Mouse (Mus musculus): ENCODE measurements around the gene Calhm1. TPM values are rescaled to one million over a fixed set of nuclear protein-coding genes. Genes with fewer than 3 reads are reported as not detected.

The Calhm1 gene
- polyA plus RNA-seq, 1 experiment from 2014 or later, result not detected

GRCm38 (mm10) chr19:47128164-47128563 lies 15.9 kb downstream of the Calhm1 start:
- H3K27me3 ChIP-seq (ENCODE audit: control insufficient read depth, insufficient read depth, low read depth, low read length), result no peaks in the 10 kb centered on the region
- H3K9me3 ChIP-seq (replicated peaks; ENCODE audit: control insufficient read depth, low read length), result no peaks in the 10 kb centered on the region
- H3K4me3 ChIP-seq (ENCODE audit: low read depth, low read length), result no peak overlapping the region
- WGBS (ENCODE audit: insufficient replicate concordance), result 80% methylated on average over 10 of the region's 10 CpGs
- no peak overlapping the region for H3K9ac ChIP-seq (ENCODE audit: low read depth, low read length)
- no peak overlapping the region for H3K4me2 ChIP-seq (ENCODE audit: low read depth, low read length)
- peaks cover 24% of the 10 kb centered on the region for H3K36me3 ChIP-seq (ENCODE audit: control insufficient read depth, insufficient read depth)
- H3K4me1 ChIP-seq (ENCODE audit: control insufficient read depth, low read depth, low read length), result no peaks in the 10 kb centered on the region; the same call in 1 of the 2 replicates
- no peak for ATAC-seq (ENCODE audit: low read depth)
- H3K27ac ChIP-seq (ENCODE audit: low read length), result no peak overlapping the region

DNA sequence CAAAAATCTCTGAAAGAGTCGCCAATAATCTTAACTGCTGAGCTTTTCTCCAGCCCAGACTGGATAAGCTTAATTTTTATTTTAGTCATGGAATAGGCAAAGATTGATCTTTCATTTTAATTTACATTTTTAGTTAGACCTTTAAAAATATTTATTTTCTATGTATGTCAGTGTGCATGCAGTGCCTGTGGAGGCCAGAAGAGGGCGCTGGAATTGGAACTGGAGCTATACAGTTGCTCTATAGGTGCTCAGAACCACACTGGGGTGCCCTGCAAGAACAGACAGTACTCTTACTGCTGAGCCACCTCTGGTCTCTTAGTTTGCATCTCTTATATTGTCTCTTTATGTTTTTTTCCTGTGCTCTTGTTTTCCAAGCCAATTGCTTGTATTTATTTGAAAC lies 21.3 kb downstream of the Calhm1 start:
- WGBS (ENCODE audit: insufficient replicate concordance), result 21% methylated on average over 2 of the region's 2 CpGs

DNA sequence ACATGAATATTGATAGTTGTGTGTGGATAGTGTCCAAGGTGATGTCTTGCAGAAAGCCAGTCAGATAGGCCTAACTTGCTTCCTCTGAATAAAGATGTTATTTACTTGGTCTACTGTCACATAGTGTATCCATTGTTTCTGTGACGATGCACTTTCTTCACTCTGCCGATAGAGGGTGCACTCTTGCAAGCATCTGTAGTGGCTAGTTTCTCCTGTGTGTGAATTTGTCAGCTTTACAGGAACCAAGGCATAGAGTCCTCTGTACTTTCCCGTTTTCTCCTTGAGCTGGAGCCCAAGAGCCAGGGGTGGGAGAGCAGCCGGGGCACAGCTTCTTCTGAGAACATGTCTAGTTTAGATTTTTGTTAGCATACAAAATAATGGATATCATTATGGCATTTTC lies 23.0 kb downstream of the Calhm1 start:
- no peaks in the 10 kb centered on the region for H3K9me3 ChIP-seq (replicated peaks; ENCODE audit: control insufficient read depth, low read length)
- 33% methylated on average over 4 of the region's 4 CpGs for WGBS (ENCODE audit: insufficient replicate concordance)
- no peak for ATAC-seq (ENCODE audit: low read depth)
- H3K4me2 ChIP-seq (ENCODE audit: low read depth, low read length), result no peak overlapping the region
- H3K27me3 ChIP-seq (ENCODE audit: control insufficient read depth, insufficient read depth, low read depth, low read length), result no peaks in the 10 kb centered on the region
- H3K4me3 ChIP-seq (ENCODE audit: low read depth, low read length), result no peak overlapping the region
- peaks cover 8% of the 10 kb centered on the region for H3K36me3 ChIP-seq (ENCODE audit: control insufficient read depth, insufficient read depth)
- no peaks in the 10 kb centered on the region for H3K4me1 ChIP-seq (ENCODE audit: control insufficient read depth, low read depth, low read length)
- no peak overlapping the region for H3K27ac ChIP-seq (ENCODE audit: low read length)
- no peak overlapping the region for H3K9ac ChIP-seq (ENCODE audit: low read depth, low read length)

More for the DNA sequence above, 21.3 kb downstream of the Calhm1 start:
- H3K4me2 ChIP-seq (ENCODE audit: low read depth, low read length), result no peak overlapping the region
- no peak for ATAC-seq (ENCODE audit: low read depth)
- H3K4me3 ChIP-seq (ENCODE audit: low read depth, low read length), result no peak overlapping the region
- H3K9ac ChIP-seq (ENCODE audit: low read depth, low read length), result no peak overlapping the region
- H3K27ac ChIP-seq (ENCODE audit: low read length), result no peak overlapping the region
- no peaks in the 10 kb centered on the region for H3K9me3 ChIP-seq (replicated peaks; ENCODE audit: control insufficient read depth, low read length)
- peaks cover 11% of the 10 kb centered on the region for H3K36me3 ChIP-seq (ENCODE audit: control insufficient read depth, insufficient read depth)
- no peaks in the 10 kb centered on the region for H3K4me1 ChIP-seq (ENCODE audit: control insufficient read depth, low read depth, low read length)
- no peaks in the 10 kb centered on the region for H3K27me3 ChIP-seq (ENCODE audit: control insufficient read depth, insufficient read depth, low read depth, low read length)

DNA sequence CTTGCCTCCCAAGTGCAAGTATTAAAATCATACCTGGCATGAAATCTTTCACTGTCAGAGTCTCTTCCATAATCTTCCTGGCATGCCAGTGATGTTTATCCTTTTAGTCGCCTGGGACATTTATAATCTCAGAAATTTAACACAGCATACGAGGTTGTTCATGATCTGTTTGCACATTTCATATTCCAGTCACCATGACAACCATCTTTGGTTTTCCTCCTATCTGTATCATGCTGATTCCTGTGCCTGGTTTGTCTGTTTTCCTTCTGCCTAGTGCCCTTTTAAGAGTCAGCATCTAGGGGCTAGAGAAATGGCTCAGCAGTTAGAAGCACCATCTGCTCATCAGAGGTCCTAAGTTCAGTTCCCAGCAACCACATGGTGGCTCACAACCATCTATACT lies 25.4 kb downstream of the Calhm1 start:
- no peak for ATAC-seq (ENCODE audit: low read depth)
- Histone ChIP-seq H3K4me3 (ENCODE audit: low read depth, low read length) (no peak overlapping the region), H3K9me3 (replicated peaks; ENCODE audit: control insufficient read depth, low read length) (no peaks in the 10 kb centered on the region), H3K27ac (ENCODE audit: low read length) (no peak overlapping the region), H3K9ac (ENCODE audit: low read depth, low read length) (no peak overlapping the region), H3K27me3 (ENCODE audit: control insufficient read depth, insufficient read depth, low read depth, low read length) (no peaks in the 10 kb centered on the region), H3K36me3 (ENCODE audit: control insufficient read depth, insufficient read depth) (peaks cover 16% of the 10 kb centered on the region), H3K4me2 (ENCODE audit: low read depth, low read length) (no peak overlapping the region), H3K4me1 (ENCODE audit: control insufficient read depth, low read depth, low read length) (no peaks in the 10 kb centered on the region)
- 71% methylated on average over 2 of the region's 2 CpGs for WGBS (ENCODE audit: insufficient replicate concordance)

GRCm38 (mm10) chr19:47104641-47105271 lies 39.3 kb downstream of the Calhm1 start:
- Histone ChIP-seq H3K4me2 (ENCODE audit: low read depth, low read length) (no peak overlapping the region), H3K9me3 (replicated peaks; ENCODE audit: control insufficient read depth, low read length) (no peaks in the 10 kb centered on the region), H3K9ac (ENCODE audit: low read depth, low read length) (no peak overlapping the region), H3K27me3 (ENCODE audit: control insufficient read depth, insufficient read depth, low read depth, low read length) (no peaks in the 10 kb centered on the region), H3K4me3 (ENCODE audit: low read depth, low read length) (no peak overlapping the region), H3K36me3 (ENCODE audit: control insufficient read depth, insufficient read depth) (peaks cover 68% of the 10 kb centered on the region), H3K4me1 (ENCODE audit: control insufficient read depth, low read depth, low read length) (no peaks in the 10 kb centered on the region), H3K27ac (ENCODE audit: low read length) (no peak overlapping the region)
- ATAC-seq (ENCODE audit: low read depth), result no peak
- WGBS (ENCODE audit: insufficient replicate concordance), result 79% methylated on average over 9 of the region's 9 CpGs

DNA sequence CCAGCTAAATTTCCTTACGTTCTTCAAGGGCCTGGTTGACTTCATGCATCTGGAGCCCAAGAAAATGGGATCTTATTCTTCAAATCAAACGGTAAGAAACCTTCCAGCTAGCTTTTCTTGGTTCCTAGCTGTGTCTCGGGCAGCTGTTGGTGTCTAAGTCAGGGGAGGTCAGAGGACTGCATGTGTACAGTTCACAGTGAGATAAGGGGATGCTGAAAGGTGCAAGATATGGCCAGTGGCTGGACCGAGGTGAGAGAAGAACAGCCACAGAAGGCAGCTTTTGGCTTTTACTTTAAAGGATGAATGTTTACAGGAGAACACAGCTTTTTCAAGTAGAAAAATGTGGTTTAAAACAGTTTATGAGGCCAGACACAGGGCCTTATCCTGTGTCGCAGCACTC lies 43.0 kb downstream of the Calhm1 start:
- WGBS (ENCODE audit: insufficient replicate concordance), result 60% methylated on average over 5 of the region's 5 CpGs
- ATAC-seq (ENCODE audit: low read depth), result no peak
- H3K36me3 ChIP-seq (ENCODE audit: control insufficient read depth, insufficient read depth), result peaks cover 47% of the 10 kb centered on the region
- H3K4me3 ChIP-seq (ENCODE audit: low read depth, low read length), result no peak overlapping the region
- H3K9ac ChIP-seq (ENCODE audit: low read depth, low read length), result no peak overlapping the region
- no peaks in the 10 kb centered on the region for H3K4me1 ChIP-seq (ENCODE audit: control insufficient read depth, low read depth, low read length)
- H3K27me3 ChIP-seq (ENCODE audit: control insufficient read depth, insufficient read depth, low read depth, low read length), result no peaks in the 10 kb centered on the region
- no peak overlapping the region for H3K4me2 ChIP-seq (ENCODE audit: low read depth, low read length)
- no peaks in the 10 kb centered on the region for H3K9me3 ChIP-seq (replicated peaks; ENCODE audit: control insufficient read depth, low read length)
- no peak overlapping the region for H3K27ac ChIP-seq (ENCODE audit: low read length)

Other genes with a start within 250 kb of the Calhm1 start
- 0.06 and 0.09 TPM in 2 replicates for gene Ina, start 129.6 kb downstream of the Calhm1 start, polyA plus RNA-seq (2015; fragmentation: Nextera tagmentation; extraction: Ambion mirVana)
- gene Nt5c2, start 129.1 kb downstream of the Calhm1 start, polyA plus RNA-seq (2015; fragmentation: Nextera tagmentation; extraction: Ambion mirVana), result 47.4 and 48.4 TPM in 2 replicates
- gene Pcgf6, start 93.3 kb downstream of the Calhm1 start, polyA plus RNA-seq (2015; fragmentation: Nextera tagmentation; extraction: Ambion mirVana), result 5.7 and 5.9 TPM in 2 replicates
- gene Taf5, start 76.5 kb downstream of the Calhm1 start, polyA plus RNA-seq (2015; fragmentation: Nextera tagmentation; extraction: Ambion mirVana), result 2.6 and 2.7 TPM in 2 replicates
- 680 and 757 TPM in 2 replicates for gene Usmg5, start 53.6 kb downstream of the Calhm1 start, polyA plus RNA-seq (2015; fragmentation: Nextera tagmentation; extraction: Ambion mirVana)
- gene Pdcd11, start 53.5 kb downstream of the Calhm1 start, polyA plus RNA-seq (2015; fragmentation: Nextera tagmentation; extraction: Ambion mirVana), result 3.3 and 3.4 TPM in 2 replicates
- gene Calhm2, start 6.0 kb downstream of the Calhm1 start, polyA plus RNA-seq (2015; fragmentation: Nextera tagmentation; extraction: Ambion mirVana), result 1.9 and 2.0 TPM in 2 replicates
- gene Calhm3, start 13.5 kb upstream of the Calhm1 start, polyA plus RNA-seq (2015; fragmentation: Nextera tagmentation; extraction: Ambion mirVana), result not detected in 2 replicates
- 0.64 and 0.92 TPM in 2 replicates for gene Neurl1a, start 34.6 kb upstream of the Calhm1 start, polyA plus RNA-seq (2015; fragmentation: Nextera tagmentation; extraction: Ambion mirVana)

Measured in liver, embryonic 16.5 days (tissue).